8 mouse cellular contexts compared by ENCODE assay signal in genomic region chrX:11663187-11663829, GRCm38 (mm10).
A peak's percentile ranks its signal among the peaks of the same experiment; 100 is the strongest.
DNase-seq lines count a peak whose midpoint lies in the region; TF ChIP-seq lines count a peak whose summit lies in the region.

No protein-coding gene starts in this region.

- peak; percentile 20 for DNase-seq in cerebellum, adult 11-12 months
- no peak for DNase-seq in cerebellum, adult 8-10 months
- peak; percentile 38 for DNase-seq in urinary bladder, postnatal 14 days (ENCODE audit: low spot score)
- no peak for DNase-seq in urinary bladder, adult 18-20 months (ENCODE audit: low spot score in 2 of 2)
- peak; percentile 33 for DNase-seq in limb, embryonic 10.5 days (ENCODE audit: low spot score)
- DNase-seq in thymus, adult 2 months: no peak
- no peak for DNase-seq in right cerebral cortex, postnatal 36 days (ENCODE audit: low spot score in 2 of 2)
- no peak for DNase-seq in thymus, postnatal 36 days

- 14% methylated on average over 6 of the region's 6 CpGs for WGBS in limb, embryonic 10.5 days
- 84% methylated on average over 6 of the region's 6 CpGs for WGBS in thymus, adult 2 months

- H3K9me3 ChIP-seq in limb, embryonic 10.5 days (replicated peaks): no peaks in the 10 kb centered on the region

- H3K4me1 ChIP-seq in limb, embryonic 10.5 days: peaks cover 36% of the 10 kb centered on the region
- peaks cover 18% of the 10 kb centered on the region for H3K4me1 ChIP-seq in thymus, adult 2 months (replicated peaks; ENCODE audit: control insufficient read depth, insufficient read depth, low read length)

- H3K4me3 ChIP-seq in limb, embryonic 10.5 days: no peak overlapping the region
- H3K4me3 ChIP-seq in thymus, adult 2 months (ENCODE audit: control insufficient read depth, insufficient read depth, low read length): no peak overlapping the region

- H3K36me3 ChIP-seq in limb, embryonic 10.5 days: no peaks in the 10 kb centered on the region
- no peaks in the 10 kb centered on the region for H3K36me3 ChIP-seq in thymus, adult 2 months (ENCODE audit: control insufficient read depth, insufficient read depth, low read length)

- H3K27ac ChIP-seq in limb, embryonic 10.5 days: peak overlapping the region; percentile 95
- H3K27ac ChIP-seq in thymus, adult 2 months (ENCODE audit: control insufficient read depth, insufficient read depth, low read length): no peak overlapping the region

- H3K27me3 ChIP-seq in limb, embryonic 10.5 days (ENCODE audit: low read depth, poor library complexity, severe bottlenecking): peaks cover 97% of the 10 kb centered on the region
- no peaks in the 10 kb centered on the region for H3K27me3 ChIP-seq in thymus, adult 2 months (ENCODE audit: control insufficient read depth, insufficient read depth, low read length)

- TF ChIP-seq CTCF in thymus, adult 2 months (IDR thresholded peaks at IDR 0.05; ENCODE audit: borderline replicate concordance, control insufficient read depth, extremely low read depth, insufficient read depth, low read length, poor library complexity): no peak

- no peak for TF ChIP-seq POLR2A in thymus, adult 2 months (IDR thresholded peaks at IDR 0.05; ENCODE audit: control insufficient read depth, extremely low read depth, insufficient read depth, low read length, poor library complexity)

Comparison
In these comparisons a context has a peak if more than half of its experiments do, and no peak if none do; other contexts are left out.
1. DNase-seq: peak in cerebellum, adult 11-12 months (single experiment), urinary bladder, postnatal 14 days (single experiment) and limb, embryonic 10.5 days (single experiment); none in cerebellum, adult 8-10 months (single experiment), urinary bladder, adult 18-20 months (0 of 2), thymus, adult 2 months (single experiment), right cerebral cortex, postnatal 36 days (0 of 2) and thymus, postnatal 36 days (0 of 2).